Mouse (Mus musculus) urinary bladder, postnatal 36 days (tissue): Measurements from ENCODE around the gene 4930544D05Rik.

Experiments used
- DNase-seq, 2 experiments: peaks; one replicate each; pipeline ENCODE4 v3.0.0; 2022; ENCODE audit warnings: low spot score in 2 of 2, mixed read lengths in 1 of 2

The 4930544D05Rik gene

DNA sequence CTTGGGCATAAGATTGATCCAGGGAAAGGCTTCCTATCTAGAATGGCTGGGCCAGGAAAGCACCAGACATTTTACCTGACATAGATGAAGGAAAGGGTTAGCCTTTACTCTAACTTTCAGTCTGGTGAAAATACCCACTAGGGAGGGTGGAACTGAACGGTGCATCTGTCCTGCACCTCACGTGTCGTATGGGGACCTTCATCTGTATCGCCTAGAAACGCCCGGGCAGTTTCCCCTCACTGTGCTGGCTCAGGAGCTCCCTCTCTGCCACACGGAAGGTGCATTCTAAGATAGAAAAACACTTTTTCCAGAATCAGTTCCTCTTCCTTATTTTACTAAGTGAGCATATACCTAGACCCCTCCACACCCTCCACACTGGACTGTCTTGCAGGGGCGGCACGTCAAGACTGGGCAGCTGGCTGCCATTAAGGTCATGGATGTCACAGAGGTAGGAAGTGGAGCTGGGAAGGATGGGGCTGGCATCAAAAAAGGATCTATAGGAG, 17.1 kb upstream of the 4930544D05Rik start:
- no peak for DNase-seq

DNA sequence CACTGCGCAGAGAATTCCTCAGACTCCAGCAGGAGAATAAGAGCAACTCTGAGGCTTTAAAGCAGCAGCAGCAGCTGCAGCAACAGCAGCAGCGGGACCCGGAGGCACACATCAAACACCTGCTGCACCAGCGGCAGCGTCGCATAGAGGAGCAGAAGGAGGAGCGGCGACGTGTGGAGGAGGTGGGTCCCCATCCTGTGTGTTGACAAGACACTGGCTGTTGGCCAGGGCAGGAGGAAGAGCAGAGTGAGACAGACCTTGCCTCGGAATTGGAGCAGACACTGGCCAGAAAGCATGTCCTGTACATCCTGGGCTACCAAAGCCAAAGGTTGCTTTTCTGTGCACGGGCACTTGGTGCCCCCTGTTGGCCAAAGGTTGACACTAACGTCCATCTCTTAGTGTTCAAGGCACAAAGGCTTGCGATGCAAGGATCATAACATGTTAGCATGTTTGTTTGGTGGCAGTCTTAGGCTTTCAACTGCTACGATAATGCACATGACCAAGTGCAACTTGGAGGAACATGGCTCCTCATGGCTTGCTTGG, 10.6 kb upstream of the 4930544D05Rik start:
- peak; percentile 75 to 77 for DNase-seq

DNA sequence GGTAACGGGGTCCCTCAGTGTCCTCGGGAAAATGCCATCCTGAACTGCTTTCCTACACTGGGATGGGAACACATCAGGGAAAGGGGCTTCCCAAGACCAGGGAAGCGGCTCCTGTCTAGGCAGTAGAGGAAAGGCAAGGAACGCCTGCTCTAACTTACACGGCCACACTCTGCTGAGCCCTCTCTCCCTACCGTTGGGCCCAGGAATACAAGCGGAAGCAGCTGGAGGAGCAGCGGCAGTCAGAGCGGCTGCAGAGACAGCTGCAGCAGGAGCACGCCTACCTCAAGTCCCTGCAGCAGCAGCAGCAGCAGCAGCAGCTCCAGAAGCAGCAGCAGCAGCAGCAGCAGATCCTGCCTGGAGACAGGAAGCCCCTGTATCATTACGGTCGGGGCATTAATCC, 8.9 kb upstream of the 4930544D05Rik start:
- DNase-seq: no peak

DNA sequence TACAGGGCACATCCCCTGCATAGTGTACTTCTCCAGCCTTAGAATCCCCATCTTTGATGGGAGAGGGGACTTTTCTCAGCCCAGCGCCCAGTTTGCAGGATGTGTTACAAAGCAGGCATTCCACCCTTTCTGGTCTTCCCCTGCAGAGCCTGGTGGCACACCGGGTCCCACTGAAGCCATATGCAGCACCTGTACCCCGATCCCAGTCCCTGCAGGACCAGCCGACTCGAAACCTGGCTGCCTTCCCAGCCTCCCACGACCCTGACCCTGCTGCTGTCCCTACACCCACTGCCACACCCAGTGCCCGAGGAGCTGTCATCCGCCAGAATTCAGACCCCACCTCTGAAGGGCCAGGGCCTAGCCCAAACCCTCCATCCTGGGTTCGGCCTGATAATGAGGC, 8.0 kb upstream of the 4930544D05Rik start:
- DNase-seq: no peak

DNA sequence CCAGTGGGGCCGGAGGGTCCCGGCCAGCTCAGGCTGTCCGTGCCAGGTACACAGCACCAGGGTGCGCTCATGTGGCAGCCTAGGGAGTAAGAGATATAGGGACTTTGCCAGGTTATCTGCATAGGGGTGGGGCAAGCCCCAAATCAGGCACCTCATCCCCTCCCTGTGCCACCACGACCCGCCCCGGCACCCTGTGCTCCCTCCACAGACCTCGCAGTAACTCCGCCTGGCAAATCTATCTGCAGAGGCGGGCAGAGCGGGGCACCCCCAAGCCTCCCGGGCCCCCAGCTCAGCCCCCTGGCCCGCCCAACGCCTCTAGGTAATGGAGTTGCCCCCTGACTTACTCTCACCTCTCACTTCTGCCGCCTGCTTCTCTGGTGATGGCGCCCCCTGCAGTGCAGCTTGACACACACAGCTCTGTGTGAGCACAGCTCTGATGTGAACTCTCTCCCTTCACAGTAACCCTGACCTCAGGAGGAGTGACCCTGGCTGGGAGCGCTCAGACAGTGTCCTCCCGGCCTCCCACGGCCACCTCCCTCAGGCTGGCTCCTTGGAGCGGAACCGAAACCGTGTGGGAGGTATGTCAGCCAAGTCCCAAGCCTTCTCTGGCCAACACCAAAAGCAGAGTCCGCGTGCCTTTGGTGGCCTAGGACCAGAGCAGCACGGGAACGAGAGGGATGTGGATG, 7.1 kb upstream of the 4930544D05Rik start:
- no peak for DNase-seq

DNA sequence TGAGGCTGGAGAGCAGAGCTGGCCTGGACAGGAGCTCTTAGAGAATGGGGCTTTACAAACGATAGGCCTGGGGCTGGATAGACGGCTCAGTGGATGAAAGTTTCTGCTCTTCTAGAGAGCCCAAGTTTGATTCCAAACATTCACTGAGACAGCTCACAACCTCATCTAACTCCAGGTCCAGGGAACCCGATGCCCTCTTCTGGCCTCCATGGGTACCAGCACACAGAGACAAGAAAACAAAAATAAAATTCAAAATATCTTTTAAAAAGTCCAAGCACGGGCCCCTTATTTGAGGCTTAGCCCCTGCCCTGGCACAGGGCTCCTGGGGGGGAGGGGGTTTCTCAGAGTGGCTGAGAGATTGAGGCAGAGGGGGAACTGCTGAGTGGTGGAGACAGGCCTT, 4.9 kb upstream of the 4930544D05Rik start:
- no peak for DNase-seq

DNA sequence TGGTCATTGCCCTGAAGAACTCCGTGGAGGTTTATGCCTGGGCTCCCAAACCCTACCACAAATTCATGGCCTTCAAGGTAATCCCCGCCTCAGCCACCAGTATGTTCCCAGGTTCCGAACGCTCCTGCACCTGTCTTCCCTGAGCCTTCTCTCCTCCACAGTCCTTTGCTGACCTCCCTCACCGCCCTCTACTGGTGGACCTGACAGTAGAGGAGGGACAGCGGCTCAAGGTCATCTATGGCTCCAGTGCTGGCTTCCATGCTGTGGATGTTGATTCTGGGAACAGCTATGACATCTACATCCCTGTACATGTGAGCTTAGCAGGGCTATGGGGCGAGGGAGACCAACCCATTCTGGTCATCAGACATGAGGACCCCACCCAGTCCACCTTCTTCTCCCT, 3.1 kb upstream of the 4930544D05Rik start:
- DNase-seq: no peak

DNA sequence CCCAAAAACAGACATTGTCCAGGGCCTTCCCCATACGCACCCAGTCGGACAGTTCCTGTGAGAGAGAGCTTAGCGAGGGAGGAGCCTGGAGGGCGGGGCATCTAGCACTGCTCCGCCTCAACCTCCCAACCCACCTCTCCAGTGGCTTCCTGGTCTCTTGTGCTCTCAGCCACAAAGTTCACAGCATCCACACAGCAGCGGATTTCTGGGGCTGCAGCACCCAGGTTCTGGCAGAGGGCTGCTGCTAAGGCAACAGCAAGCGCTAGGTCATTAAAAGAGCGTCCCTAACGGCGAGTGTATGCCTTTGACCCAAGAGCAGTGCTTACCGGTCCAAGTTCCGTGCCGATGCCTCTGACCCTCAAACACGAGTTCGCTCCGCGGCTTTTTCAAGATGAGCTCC, 574 bp upstream of the 4930544D05Rik start:
- DNase-seq: peak; percentile 61 to 81

DNA sequence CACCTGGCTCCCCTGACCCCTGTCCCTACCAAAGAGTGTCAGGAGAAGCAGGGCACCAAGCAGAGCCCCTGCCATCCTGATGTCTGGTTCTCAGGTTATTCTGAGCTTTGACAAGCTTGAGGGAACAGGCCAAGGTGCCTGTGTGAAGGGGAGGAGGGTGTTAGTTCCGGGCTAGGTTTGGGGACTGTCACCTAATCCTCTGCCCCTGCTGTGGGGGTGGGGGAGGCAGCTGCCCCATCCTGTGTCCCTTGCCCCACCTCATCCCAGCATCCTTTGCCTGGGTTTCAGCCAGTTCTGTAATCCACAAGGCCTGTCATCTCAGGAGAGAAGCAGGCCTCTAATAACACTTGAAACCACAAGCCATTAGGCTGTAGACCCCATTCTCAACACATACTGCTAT, 3.5 kb downstream of the 4930544D05Rik start, which contains the start of gene Chrne:
Gene Chrne (minus strand): TSS at position 116 of the 400 bp plus-strand sequence.
- DNase-seq: no peak

DNA sequence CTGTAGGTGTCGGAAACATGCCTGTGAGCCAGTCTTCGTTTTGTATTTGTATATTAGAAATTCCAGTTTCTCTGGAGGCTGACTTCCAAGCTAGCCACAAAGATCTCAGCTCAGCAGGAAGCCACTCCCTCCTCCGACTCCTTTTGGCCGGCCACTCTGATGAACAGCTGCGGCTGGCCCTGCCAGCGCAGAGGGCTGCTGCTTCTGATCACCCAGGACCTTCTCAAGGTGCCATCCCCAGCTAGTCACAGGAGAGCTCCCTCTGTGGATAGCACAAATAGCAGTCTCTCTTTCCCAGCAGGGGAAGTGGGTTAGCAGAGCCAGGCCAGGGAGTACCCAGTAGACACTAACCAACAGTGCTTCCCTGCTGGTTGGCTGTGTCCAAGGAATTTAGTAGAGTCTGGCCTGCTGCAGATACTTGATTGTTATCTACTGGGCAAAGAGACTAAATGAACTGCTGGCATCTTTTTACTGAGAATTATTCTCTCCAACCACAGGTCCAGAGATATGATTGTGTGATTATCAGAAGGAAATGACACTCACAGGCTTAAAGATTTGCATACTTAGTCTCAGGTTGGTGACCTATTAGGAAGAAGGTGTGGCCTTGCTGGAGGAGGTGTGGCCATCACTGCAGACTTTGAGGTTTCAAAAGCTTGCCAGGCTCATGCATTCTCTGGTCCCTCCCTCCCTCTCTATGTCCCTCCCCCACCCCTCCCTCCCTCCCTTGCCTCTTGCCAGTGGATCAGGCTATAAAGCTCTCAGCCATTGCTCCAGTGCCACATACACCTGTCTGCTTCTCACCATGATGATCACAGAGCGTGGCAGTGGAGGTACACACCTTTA, 6.5 kb downstream of the 4930544D05Rik start:
- DNase-seq: no peak

DNA sequence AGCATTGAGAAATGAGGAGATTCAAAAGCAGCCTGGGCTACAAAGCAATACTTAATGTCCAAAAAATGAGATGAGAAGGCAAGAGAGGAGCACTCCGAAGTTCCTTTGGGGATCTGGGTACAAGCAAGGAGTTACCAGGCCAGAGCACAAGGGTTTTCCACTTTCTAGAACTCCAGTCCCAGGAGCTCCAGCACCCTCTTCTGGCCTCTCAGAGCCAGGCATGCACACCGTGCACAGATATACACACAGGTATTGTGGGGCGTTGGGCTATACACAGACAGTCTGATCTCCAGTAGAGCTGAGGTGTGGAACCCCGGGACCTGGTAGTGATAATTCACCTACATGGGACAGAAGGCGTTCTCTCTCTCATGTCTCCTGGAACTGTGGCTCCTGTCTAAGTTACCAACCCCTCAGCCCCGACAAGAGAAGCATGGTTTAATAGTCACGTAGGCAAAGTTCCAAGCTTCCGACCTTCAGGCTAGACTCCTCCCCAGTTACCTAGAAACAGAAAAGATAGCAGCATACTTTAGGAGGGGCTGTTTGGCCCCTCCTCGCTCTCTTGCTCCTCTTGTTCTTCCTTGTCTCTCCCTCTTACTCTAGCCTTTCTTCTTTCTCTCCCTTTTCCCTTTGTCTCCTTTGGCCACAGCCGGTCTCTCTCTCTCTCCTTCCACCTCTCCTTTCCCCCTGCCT, 7.5 kb downstream of the 4930544D05Rik start:
- no peak for DNase-seq

DNA sequence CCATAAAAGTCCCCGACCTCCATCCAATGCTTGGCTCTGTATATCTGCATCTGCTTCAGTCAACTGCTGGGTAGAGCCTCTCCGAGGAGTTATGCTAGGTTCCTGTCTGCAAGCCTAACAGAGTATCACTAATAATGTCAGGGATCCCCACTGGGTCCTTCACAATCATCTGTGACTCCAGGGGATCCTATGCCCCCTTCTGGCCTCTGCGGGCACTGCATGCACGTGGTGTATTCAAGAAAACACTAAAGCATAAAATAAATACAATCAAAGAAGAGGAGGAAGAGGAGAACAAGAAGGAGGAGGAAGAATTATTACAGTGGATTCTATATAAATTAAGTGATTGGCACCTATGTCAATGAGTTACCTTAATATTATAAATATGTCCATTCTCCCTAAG, 9.8 kb downstream of the 4930544D05Rik start:
- DNase-seq: no peak

DNA sequence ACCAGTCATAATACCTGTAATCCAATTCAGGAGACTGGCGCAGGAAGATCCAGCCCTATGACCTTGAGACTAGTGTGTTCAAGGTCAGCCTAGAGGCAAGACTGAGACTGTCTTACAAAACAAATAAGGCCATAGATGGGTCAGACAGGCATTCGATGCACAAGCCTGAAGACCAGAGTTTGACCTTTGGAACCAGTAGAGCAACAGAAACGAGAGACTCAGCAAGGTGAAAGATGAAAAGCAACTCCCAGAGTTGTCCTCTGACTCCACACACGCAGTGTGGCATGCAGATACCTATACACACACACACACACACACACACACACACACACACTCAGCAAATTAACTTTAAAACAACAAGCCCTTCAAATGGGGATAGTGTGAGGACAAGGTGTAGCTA, 11.2 kb downstream of the 4930544D05Rik start:
- DNase-seq: no peak

DNA sequence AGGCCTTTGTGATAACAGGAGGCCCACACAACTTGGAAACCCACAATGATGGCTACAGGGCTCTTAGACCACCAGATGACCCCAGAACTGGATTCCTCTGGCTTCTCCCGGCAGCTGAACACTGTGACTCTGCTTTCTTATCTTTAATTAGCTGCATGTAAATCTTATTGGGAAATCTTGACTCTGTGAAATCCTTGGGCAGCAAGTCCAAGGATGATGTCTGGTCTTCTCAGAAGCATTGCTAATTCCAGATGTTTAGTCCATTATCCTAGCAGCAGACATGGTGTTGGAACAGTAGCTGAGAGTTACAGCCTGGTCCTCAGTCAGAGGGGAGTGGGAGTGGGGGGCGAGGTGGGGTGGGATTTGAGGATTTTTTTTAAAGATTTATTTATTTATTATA, 12.8 kb downstream of the 4930544D05Rik start:
- DNase-seq: no peak

DNA sequence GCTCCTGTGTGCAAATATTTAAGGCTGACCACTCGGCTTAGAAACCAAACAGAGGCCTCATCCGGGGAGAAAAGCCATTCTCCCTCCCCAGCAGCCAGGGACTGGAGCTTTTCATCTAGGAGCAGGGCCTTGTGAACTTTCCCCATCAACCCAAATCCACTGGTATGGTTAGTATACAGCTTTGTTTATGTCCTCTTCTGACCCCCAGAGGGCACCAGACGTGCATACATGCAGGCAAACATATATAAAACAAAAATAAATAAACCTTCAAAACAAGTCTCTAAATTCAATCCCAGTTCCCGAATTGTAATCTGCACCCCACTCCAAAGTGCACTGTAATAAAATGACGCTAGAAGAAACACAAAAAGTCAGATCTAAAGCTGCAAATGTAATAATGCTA, 13.9 kb downstream of the 4930544D05Rik start:
- DNase-seq: no peak

DNA sequence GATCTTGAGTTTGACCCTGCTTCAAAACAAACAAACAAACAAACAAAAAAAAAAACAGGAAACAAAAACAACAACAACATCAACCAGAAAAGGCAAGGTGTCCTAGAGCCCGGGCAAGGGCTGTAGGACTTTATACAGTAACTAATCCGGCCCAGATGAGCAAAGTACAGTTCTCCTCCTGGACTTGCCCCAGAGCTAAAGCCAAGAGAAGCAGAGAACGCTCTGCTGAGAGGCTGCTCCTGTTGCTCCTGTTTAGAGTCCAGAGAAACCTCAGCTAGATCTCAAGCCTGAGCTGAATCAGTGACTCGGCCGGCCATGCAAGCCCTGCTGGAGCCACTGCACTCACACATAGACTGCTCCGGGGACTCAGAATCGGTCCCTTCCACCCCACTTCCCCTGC, 14.5 kb downstream of the 4930544D05Rik start:
- DNase-seq: no peak

DNA sequence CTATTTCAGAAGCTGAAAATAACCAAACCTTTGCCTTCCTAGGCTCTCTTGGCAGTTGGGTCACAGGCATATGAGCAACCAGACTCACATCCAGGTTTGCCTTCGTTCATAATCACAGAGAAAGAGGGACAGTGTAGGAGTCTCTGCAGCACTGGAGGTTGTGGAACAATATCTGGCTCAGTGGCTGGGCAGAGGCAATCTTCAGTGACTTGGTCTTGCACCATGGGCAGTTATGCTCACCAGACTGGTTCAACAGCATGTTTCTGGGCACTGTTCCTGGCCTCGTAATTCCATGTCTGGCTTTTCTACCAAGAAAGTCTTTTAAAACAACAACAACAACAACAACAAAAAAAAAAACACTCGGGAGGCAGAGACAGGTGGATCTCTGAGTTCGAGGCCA, 20.0 kb downstream of the 4930544D05Rik start:
- no peak for DNase-seq

DNA sequence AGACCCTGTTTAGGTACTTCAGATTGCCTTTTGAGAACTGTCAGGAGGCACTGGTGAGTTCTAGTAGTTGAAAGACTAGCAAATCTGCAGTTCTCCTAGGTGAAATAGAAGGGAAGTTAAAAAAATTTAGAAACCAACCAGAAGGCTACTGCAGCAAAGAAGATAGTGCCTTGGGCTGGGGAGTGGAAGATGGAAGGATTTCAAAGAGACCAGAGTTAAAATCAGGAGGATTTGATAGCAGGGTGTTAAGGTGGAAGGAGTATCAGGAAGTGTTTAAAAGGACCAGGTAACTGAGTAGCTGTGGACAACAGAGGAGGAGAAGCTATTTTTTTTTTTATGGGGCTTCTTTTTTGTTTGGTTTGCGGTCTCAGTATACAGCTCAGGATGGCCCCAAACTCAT, 22.1 kb downstream of the 4930544D05Rik start:
- no peak for DNase-seq

DNA sequence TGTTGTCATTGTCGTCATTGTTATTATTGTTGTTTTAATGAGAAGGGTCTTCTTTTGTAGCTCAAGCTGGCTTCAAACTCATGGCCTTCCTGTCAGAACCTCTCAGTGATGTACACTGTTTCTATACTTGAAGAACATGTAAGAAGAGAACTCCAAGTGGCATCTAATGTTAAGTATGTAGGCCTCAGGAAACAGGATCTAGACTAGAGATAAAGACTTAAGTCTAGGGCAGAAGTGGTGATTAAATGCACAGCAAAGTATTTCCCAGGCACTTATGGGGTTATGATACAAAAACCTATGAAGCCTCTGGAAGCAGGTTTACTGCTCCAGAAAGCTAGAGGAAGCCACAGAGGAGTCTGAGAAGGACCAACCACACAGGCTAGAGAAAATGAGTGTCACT, 22.6 kb downstream of the 4930544D05Rik start:
- no peak for DNase-seq

DNA sequence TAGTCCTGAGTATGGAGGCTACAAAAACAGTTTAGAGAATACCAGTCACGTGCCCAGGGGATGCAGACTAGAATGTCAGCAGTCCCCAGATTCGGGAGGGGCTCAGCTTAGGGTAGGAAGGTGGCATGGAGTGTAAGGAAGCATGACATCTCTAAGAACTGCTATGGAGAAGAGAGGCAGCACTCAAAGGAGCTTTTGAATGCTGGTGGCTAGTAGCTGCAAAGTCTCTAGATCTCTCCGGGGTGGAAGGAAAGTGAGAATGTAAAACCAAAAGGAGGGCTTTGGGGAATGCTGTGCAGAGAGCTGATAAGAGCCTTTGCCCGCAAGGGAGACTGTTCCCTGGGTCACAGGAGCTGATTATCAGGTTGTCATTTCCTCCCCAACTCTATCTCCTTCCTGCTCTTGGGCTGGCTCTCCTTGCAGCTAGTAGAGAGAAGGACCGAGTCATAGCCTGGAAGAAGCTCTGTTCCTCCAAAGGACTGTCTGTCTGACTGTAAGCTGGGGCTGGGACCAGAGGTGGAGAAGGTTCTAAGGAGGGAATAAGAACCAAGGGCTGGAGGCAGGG, 23.1 kb downstream of the 4930544D05Rik start, which contains the start of gene Gp1ba:
Gene Gp1ba (plus strand): TSS at position 409 of the 565 bp plus-strand sequence.
- no peak for DNase-seq

DNA sequence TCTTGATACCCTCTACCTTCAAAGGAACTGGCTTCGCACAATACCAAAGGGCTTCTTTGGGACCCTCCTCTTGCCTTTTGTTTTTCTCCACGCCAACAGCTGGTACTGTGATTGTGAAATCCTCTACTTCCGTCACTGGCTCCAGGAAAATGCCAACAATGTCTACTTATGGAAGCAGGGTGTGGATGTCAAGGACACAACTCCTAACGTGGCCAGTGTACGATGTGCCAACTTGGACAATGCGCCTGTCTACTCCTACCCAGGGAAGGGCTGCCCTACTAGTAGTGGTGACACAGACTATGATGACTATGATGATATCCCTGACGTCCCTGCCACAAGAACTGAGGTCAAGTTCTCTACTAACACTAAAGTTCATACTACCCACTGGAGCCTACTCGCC, 24.3 kb downstream of the 4930544D05Rik start:
- DNase-seq: no peak

DNA sequence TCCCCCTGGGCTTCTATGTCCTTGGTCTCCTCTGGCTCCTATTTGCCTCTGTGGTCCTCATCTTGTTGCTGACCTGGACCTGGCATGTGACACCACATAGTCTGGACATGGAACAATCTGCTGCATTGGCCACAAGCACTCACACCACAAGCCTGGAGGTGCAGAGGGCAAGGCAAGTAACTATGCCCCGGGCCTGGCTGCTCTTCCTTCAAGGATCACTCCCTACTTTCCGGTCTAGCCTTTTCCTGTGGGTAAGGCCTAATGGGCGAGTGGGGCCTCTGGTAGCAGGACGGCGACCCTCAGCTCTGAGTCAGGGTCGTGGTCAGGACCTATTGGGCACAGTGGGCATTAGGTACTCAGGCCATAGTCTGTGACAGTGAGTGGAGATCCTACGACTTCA, 25.6 kb downstream of the 4930544D05Rik start:
- DNase-seq: no peak
